Mouse (Mus musculus): ENCODE data around the gene Tnrc6c. TPM values are rescaled to one million over a fixed set of nuclear protein-coding genes. Genes with fewer than 3 reads are reported as not detected.

Gene Tnrc6c
- 5.9 and 14.6 TPM in 2 replicates for polyA plus RNA-seq (2012; rRNA removed)

GRCm38 (mm10) chr11:117653491-117654351 lies at the start of gene Tnrc6c:
Gene Tnrc6c (plus strand): TSS chr11:117654289.
- TF ChIP-seq CTCF (IDR thresholded peaks at IDR 0.05; ENCODE audit: extremely low read depth, insufficient read length, insufficient replicate concordance, low read depth, low read length): no peak
- TF ChIP-seq POLR2A (IDR thresholded peaks at IDR 0.05; ENCODE audit: low read depth, low read length): no peak
- Histone ChIP-seq H3K27me3 (ENCODE audit: control insufficient read depth, insufficient read depth, low read length) (peaks cover 6% of the 10 kb centered on the region; the same call in 1 of the 2 replicates), H3K36me3 (ENCODE audit: control insufficient read depth, insufficient read depth, low read length) (no peaks in the 10 kb centered on the region), H3K27ac (ENCODE audit: insufficient read depth, low read depth, low read length) (peak within 1 kb of the TSS; percentile 83), H3K4me3 (ENCODE audit: low read depth, low read length) (peak within 1 kb of the TSS; percentile 89), H3K4me1 (ENCODE audit: control insufficient read depth, insufficient read depth, insufficient read length, low read length) (peaks cover 5% of the 10 kb centered on the region)
- WGBS: 1% methylated on average over 62 of the region's 62 CpGs

- no peak overlapping the region for H3K27ac ChIP-seq (ENCODE audit: insufficient read depth, low read depth, low read length)
- peaks cover 2% of the 10 kb centered on the region for H3K27me3 ChIP-seq (ENCODE audit: control insufficient read depth, insufficient read depth, low read length)
- WGBS: 37% methylated on average over 9 of the region's 9 CpGs
- TF ChIP-seq POLR2A (IDR thresholded peaks at IDR 0.05; ENCODE audit: low read depth, low read length): no peak
- TF ChIP-seq CTCF (IDR thresholded peaks at IDR 0.05; ENCODE audit: extremely low read depth, insufficient read length, insufficient replicate concordance, low read depth, low read length): no peak
- no peaks in the 10 kb centered on the region for H3K36me3 ChIP-seq (ENCODE audit: control insufficient read depth, insufficient read depth, low read length)
- H3K4me1 ChIP-seq (ENCODE audit: control insufficient read depth, insufficient read depth, insufficient read length, low read length): peaks cover 2% of the 10 kb centered on the region; the same call in 1 of the 2 replicates
- no peak overlapping the region; the same call in 1 of the 2 replicates for H3K4me3 ChIP-seq (ENCODE audit: low read depth, low read length)
These were observed 48.0 kb upstream of the Tnrc6c start for GRCm38 (mm10) chr11:117606137-117606536.

DNA sequence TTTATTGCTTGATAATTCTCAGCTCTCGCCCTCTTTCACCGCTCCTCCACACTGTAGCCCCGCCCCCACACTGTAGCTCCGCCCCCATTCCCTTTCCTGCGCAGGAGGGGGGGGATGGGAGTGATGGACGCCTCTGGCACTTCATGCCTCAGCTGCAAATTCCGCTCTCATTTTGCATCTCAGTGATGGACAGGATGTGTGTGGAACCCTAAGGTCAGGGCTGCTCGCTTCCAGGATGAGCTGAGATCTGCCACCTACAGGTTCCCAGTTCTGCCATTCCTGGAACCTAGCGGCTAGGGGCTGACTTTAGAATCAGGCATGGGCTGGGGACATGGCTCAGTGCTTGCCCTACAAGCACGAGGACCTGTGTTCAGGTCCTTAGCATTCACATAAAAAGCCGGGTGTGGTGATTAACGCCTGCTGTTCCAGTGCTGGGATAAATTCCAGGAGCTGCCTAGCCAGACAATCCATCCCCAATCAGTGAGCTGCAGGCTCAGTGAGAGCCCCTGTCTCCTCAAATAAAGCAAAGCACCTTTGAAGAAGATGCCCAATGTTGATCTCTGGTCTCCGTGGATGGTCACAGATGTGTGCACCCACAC lies 47.4 kb upstream of the Tnrc6c start:
- Histone ChIP-seq H3K4me3 (ENCODE audit: low read depth, low read length) (no peak overlapping the region), H3K27me3 (ENCODE audit: control insufficient read depth, insufficient read depth, low read length) (peaks cover 2% of the 10 kb centered on the region), H3K36me3 (ENCODE audit: control insufficient read depth, insufficient read depth, low read length) (no peaks in the 10 kb centered on the region), H3K4me1 (ENCODE audit: control insufficient read depth, insufficient read depth, insufficient read length, low read length) (peaks cover 2% of the 10 kb centered on the region; the same call in 1 of the 2 replicates), H3K27ac (ENCODE audit: insufficient read depth, low read depth, low read length) (no peak overlapping the region)
- WGBS: 12% methylated on average over 13 of the region's 13 CpGs
- TF ChIP-seq POLR2A (IDR thresholded peaks at IDR 0.05; ENCODE audit: low read depth, low read length): no peak
- TF ChIP-seq CTCF (IDR thresholded peaks at IDR 0.05; ENCODE audit: extremely low read depth, insufficient read length, insufficient replicate concordance, low read depth, low read length): no peak

DNA sequence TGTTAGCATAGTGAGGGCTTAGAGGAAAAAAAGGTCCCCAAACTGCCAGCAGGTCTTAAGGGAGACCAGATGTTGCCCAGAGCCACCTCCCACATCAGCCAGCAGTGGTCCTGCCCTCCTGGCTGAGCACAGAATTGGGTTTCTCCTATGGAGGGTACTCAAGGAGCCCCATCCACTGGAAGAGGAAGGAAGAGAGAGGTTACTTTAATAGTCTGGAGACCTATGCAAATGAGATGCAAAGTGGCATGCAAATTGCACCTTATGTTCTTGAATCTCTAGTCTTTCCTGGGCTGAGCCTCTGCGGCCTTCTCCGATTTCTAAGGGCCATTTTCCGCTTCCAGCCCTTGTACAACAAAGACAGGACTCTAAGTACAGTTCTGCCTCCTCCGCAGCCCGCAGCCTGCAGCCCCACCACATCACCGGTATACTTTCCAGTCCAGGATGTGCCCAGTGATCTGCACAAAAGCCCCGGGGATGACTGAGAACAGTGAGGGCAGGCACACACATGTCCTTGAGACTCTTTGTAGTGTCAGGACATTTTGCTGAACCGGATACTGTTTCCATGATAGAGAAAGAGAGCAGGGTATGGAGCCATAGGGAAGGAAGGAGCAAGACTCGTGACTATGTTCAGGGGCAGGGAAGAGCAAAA lies 45.8 kb upstream of the Tnrc6c start:
- Histone ChIP-seq H3K27ac (ENCODE audit: insufficient read depth, low read depth, low read length) (no peak overlapping the region), H3K4me3 (ENCODE audit: low read depth, low read length) (no peak overlapping the region), H3K27me3 (ENCODE audit: control insufficient read depth, insufficient read depth, low read length) (peaks cover 2% of the 10 kb centered on the region), H3K4me1 (ENCODE audit: control insufficient read depth, insufficient read depth, insufficient read length, low read length) (peaks cover 2% of the 10 kb centered on the region; the same call in 1 of the 2 replicates), H3K36me3 (ENCODE audit: control insufficient read depth, insufficient read depth, low read length) (no peaks in the 10 kb centered on the region)
- 73% methylated on average over 9 of the region's 9 CpGs for WGBS
- no peak for TF ChIP-seq CTCF (IDR thresholded peaks at IDR 0.05; ENCODE audit: extremely low read depth, insufficient read length, insufficient replicate concordance, low read depth, low read length)

DNA sequence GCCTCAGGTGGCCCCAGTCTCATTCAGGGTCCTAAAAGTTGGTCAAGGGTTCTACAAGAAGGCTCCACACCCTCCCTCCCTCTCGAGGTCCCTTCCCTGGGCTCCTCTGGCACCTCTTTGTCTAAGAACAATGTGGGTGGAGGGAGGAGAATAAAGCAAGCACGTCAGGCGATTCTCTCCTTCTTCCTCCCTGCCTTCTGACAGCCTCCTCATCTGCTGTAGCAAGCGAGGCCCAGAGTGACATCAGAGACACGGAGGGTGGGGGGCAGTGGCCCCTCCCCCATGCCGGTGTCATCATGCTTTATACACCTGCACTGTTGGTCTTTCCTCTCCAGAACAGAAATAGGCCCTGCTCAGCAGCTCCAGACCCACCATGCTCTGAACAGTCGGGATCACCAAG lies 45.1 kb upstream of the Tnrc6c start:
- TF ChIP-seq POLR2A (IDR thresholded peaks at IDR 0.05; ENCODE audit: low read depth, low read length) (no peak), CTCF (IDR thresholded peaks at IDR 0.05; ENCODE audit: extremely low read depth, insufficient read length, insufficient replicate concordance, low read depth, low read length) (no peak)
- H3K36me3 ChIP-seq (ENCODE audit: control insufficient read depth, insufficient read depth, low read length): no peaks in the 10 kb centered on the region
- H3K27me3 ChIP-seq (ENCODE audit: control insufficient read depth, insufficient read depth, low read length): peaks cover 2% of the 10 kb centered on the region
- no peak overlapping the region for H3K4me3 ChIP-seq (ENCODE audit: low read depth, low read length)
- no peak overlapping the region for H3K27ac ChIP-seq (ENCODE audit: insufficient read depth, low read depth, low read length)
- WGBS: 60% methylated on average over 7 of the region's 7 CpGs
- peaks cover 2% of the 10 kb centered on the region; the same call in 1 of the 2 replicates for H3K4me1 ChIP-seq (ENCODE audit: control insufficient read depth, insufficient read depth, insufficient read length, low read length)

- no peak for TF ChIP-seq POLR2A (IDR thresholded peaks at IDR 0.05; ENCODE audit: low read depth, low read length)
- TF ChIP-seq CTCF (IDR thresholded peaks at IDR 0.05; ENCODE audit: extremely low read depth, insufficient read length, insufficient replicate concordance, low read depth, low read length): no peak
- H3K4me1 ChIP-seq (ENCODE audit: control insufficient read depth, insufficient read depth, insufficient read length, low read length): peaks cover 2% of the 10 kb centered on the region; the same call in 1 of the 2 replicates
- no peak overlapping the region for H3K4me3 ChIP-seq (ENCODE audit: low read depth, low read length)
- no peaks in the 10 kb centered on the region for H3K36me3 ChIP-seq (ENCODE audit: control insufficient read depth, insufficient read depth, low read length)
- no peak overlapping the region for H3K27ac ChIP-seq (ENCODE audit: insufficient read depth, low read depth, low read length)
- H3K27me3 ChIP-seq (ENCODE audit: control insufficient read depth, insufficient read depth, low read length): peaks cover 9% of the 10 kb centered on the region
These were observed 43.5 kb upstream of the Tnrc6c start for GRCm38 (mm10) chr11:117610589-117610988.

DNA sequence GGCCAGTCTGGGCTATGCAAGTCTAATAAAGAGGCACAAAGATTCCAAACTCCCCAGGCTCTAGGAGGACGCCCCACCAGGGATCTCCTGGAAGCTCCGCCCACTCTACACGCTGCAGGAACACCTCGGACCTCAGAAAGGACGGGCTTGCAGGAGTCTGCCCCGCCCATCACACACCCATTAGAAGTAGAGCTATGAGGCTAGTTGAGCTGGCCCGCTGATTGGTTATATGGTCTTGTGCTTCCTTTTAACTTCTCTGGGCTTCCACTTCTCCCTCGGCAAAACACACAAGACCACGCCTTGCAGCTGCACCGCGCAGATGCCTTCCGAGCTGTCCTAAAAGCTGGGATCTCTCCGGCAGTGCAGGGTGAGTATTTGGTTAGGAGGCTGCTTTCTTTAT lies 43.0 kb upstream of the Tnrc6c start:
- Histone ChIP-seq H3K4me1 (ENCODE audit: control insufficient read depth, insufficient read depth, insufficient read length, low read length) (peaks cover 2% of the 10 kb centered on the region; the same call in 1 of the 2 replicates), H3K36me3 (ENCODE audit: control insufficient read depth, insufficient read depth, low read length) (no peaks in the 10 kb centered on the region), H3K27me3 (ENCODE audit: control insufficient read depth, insufficient read depth, low read length) (peaks cover 10% of the 10 kb centered on the region), H3K27ac (ENCODE audit: insufficient read depth, low read depth, low read length) (no peak overlapping the region), H3K4me3 (ENCODE audit: low read depth, low read length) (peak overlapping the region; percentile 43)
- TF ChIP-seq POLR2A (IDR thresholded peaks at IDR 0.05; ENCODE audit: low read depth, low read length): peak; percentile 50; the same call in 1 of the 2 replicates
- TF ChIP-seq CTCF (IDR thresholded peaks at IDR 0.05; ENCODE audit: extremely low read depth, insufficient read length, insufficient replicate concordance, low read depth, low read length): no peak
- 2% methylated on average over 13 of the region's 13 CpGs for WGBS

Measured in small intestine, adult 2 months (tissue).